ENCODE assay signal across 14 mouse cellular contexts in the genomic region with DNA sequence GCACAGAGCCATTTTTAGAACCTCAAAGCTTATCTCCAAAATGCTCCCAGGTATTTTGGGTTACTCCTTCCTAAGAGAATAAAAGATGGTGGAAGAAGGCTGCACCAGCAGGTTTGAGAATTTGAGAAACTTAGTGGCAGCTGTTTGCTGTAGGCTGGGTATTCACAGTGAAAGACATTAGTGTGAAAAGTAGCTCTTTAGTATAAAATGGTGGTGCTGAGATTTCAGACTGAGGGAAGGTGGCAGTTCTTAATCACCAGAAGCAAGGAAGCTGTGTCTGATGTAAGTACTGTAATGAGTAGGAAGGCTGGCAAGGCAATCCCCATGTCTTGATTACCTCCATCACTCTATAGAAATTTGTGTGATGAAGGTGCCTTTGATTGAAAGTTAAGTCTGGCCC.
A peak's percentile ranks its signal among the peaks of the same experiment; 100 is the strongest.
DNase-seq lines count a peak whose midpoint lies in the region.
"Had no signal": no experiment of that assay in that cellular context is flagged by ENCODE, and none has a peak within 500 bp of the region (broad histone marks: within the 10 kb centered on the region; RNA-seq: fewer than 3 reads in every experiment).

No protein-coding gene starts in this region.

- DNase-seq in left cerebral cortex, adult 11 months (ENCODE audit: low spot score) = peak; percentile 2
- DNase-seq in left cerebral cortex, adult 9 months (ENCODE audit: low spot score in 2 of 2) = no peak
- DNase-seq in brain, adult 2 months (ENCODE audit: low read depth, low spot score) = peak; percentile 29
- DNase-seq in telencephalon, adult 2 months (ENCODE audit: low read depth, low spot score) = peak; percentile 3
- DNase-seq in adrenal gland, postnatal 10 days = no peak
- DNase-seq: adrenal gland, adult 2 months; adrenal gland, postnatal 14 days; adrenal gland, postnatal 36 days; cerebellum, adult 11 months; cerebellum, adult 18-20 months; cerebellum, adult 8-10 months; cerebellum, adult 9-11 months; cerebellum, postnatal 36 days; embryo, embryonic 11 days had no signal

Comparison
In these comparisons a context has a peak if more than half of its experiments do, and no peak if none do; other contexts are left out.
1. DNase-seq: peak in left cerebral cortex, adult 11 months (single experiment), brain, adult 2 months (single experiment) and telencephalon, adult 2 months (single experiment); none in left cerebral cortex, adult 9 months (0 of 2) and adrenal gland, postnatal 10 days (single experiment).